Mouse (Mus musculus): Measurements from ENCODE around the gene Gm8126. TPM values are rescaled to one million over a fixed set of nuclear protein-coding genes. Genes with fewer than 3 reads are reported as not detected.

Gm8126 gene
- total RNA-seq, 2 experiments from 2014 or later = 1.1 to 2.1 TPM

Other genes with a start within 250 kb of the Gm8126 start
- not detected for gene Gm10376, start 243.0 kb upstream of the Gm8126 start, total RNA-seq (2021)
- not detected for gene Gm8094, start 182.0 kb upstream of the Gm8126 start, total RNA-seq (2021)
- under 1 TPM; 0.45 to 0.77 TPM for gene Gm8104, start 158.0 kb upstream of the Gm8126 start, total RNA-seq (2021)
- 1 to 10 TPM in 1 of 2 experiments, under 1 TPM in 1; 0.88 to 1.2 TPM for gene Gm7233, start 78.8 kb upstream of the Gm8126 start, total RNA-seq (2021)
- not detected for gene Gm8122, start 23.3 kb upstream of the Gm8126 start, total RNA-seq (2021)
- under 1 TPM; 0.29 to 0.47 TPM for gene Gm9732, start 16.4 kb downstream of the Gm8126 start, total RNA-seq (2021)
- gene Gm8127, start 35.2 kb downstream of the Gm8126 start, total RNA-seq (2021) = not detected
- gene 1700001F09Rik, start 89.2 kb downstream of the Gm8126 start, total RNA-seq (2021) = 1 to 10 TPM in 1 of 2 experiments, under 1 TPM in 1; 0.79 to 1.0 TPM
- not detected for gene Gm8138, start 157.7 kb downstream of the Gm8126 start, total RNA-seq (2021)